Mouse (Mus musculus) megakaryocyte, embryonic 14.5 days (primary cell): Measurements from ENCODE around the gene Casp2. TPM values are rescaled to one million over a fixed set of nuclear protein-coding genes. Genes with fewer than 3 reads are reported as not detected.
A peak's percentile ranks its signal among the peaks of the same experiment; 100 is the strongest.

Experiments
- H3K27me3 ChIP-seq: replicated peaks from 2 replicates; pipeline ENCODE3; 2012; ENCODE audit warnings: inconsistent platforms
- H3K36me3 ChIP-seq: replicated peaks from 2 replicates; pipeline ENCODE3; 2012; ENCODE audit warnings: low read length, inconsistent platforms, mixed read lengths
- H3K4me1 ChIP-seq: 2 replicates; pipeline ENCODE4 v1.6.1; 2012; ENCODE audit warnings: inconsistent platforms
- H3K4me3 ChIP-seq: replicated peaks from 2 replicates; pipeline ENCODE3; 2012; ENCODE audit warnings: moderate library complexity, mild to moderate bottlenecking, inconsistent platforms
- H3K9me3 ChIP-seq: 2 replicates; pipeline ENCODE4 v1.6.1; 2012; ENCODE audit warnings: inconsistent platforms
- FLI1 ChIP-seq: IDR thresholded peaks from 2 replicates; pipeline ENCODE4 v1.6.1; 2012; ENCODE audit warnings: low read length, inconsistent platforms, mixed read lengths
- GATA1 ChIP-seq: IDR thresholded peaks from 3 replicates; pipeline ENCODE4 v1.6.1; 2012; ENCODE audit warnings: mixed read lengths, low read length, inconsistent platforms, borderline replicate concordance
- polyA plus RNA-seq: library from polyadenylated mRNA; stranded (reverse); fragments of >175 nt; gene quantifications from 2 replicates; pipeline ENCODE4 v1.2.3, GENCODE M21; 2012; ENCODE audit warnings: low replicate concordance; ENCODE audit not compliant: insufficient read depth

Casp2 gene
- 1.2 and 13.2 TPM in 2 replicates for polyA plus RNA-seq

DNA sequence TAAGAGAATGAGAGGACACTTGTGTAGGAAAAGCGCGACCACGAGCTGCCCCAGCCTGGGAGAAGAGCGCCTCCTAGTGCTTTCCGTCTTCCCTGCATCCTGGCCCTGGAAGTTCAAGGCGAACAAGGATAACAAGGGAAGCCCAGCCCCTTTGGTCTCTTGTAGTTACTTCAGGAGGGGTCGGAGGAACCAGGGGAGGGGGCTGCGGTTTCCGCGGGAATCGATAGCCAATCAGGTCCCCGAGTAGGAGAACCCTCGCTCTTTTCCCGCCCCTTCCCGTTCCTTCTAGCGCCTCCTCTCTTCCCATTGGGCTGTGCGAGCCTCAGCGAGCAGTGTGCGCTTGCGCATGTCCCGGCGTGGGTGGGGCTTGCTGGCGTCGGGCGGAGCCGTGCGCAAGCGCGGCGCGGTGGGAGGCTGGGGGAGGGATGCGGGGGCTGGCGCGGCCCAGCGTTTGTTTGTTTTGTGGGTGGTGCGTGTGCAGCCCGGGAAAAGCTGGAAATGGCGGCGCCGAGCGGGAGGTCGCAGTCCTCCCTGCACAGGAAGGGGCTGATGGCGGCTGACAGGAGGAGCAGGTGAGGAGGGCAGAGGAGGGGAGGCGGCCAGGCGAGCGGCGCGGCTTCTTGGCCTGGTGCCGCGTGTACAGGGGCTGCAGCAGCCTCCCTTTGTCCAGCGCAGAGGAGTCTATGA lies at the start of gene Casp2:
TSS of gene Casp2 (plus strand) at position 360 of the 687 bp plus-strand sequence.
- TF ChIP-seq FLI1 (peak; percentile 56; the same call in 1 of the 2 replicates), GATA1 (no peak)
- H3K4me1 ChIP-seq = peaks cover 39% of the 10 kb centered on the region
- no peaks in the 10 kb centered on the region for H3K9me3 ChIP-seq

DNA sequence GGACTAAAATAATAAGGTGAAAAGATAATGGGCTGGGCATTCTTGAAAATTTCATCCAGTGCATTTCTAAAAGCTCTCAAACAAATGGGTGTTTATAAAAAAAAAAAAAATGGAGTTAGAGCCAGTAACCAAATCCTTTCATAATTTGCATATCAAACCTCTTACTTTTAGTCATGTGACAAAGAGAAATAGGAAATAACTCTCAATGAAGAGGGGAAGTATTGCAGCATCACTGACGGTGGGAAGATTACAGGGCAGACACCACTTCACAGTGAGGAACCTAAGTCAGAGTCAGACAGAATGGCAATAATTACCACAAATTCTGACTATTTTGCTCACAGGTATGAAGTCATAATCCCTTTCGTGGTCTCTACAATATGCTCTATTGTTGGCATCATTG lies 49.8 kb upstream of the Casp2 start, which contains the start of gene Tas2r144:
TSS of gene Tas2r144 (plus strand) at position 301 of the 400 bp plus-strand sequence.
- Histone ChIP-seq H3K36me3 (no peaks in the 10 kb centered on the region), H3K27me3 (peaks cover 7% of the 10 kb centered on the region), H3K4me3 (no peak within 1 kb of the TSS), H3K4me1 (peaks cover 3% of the 10 kb centered on the region; the same call in 1 of the 2 replicates), H3K9me3 (no peaks in the 10 kb centered on the region)
- TF ChIP-seq FLI1 = no peak
- TF ChIP-seq GATA1 = no peak

More for the DNA sequence above, at the start of gene Casp2:
- Histone ChIP-seq H3K27me3 (no peaks in the 10 kb centered on the region), H3K4me3 (peak within 1 kb of the TSS; percentile 99), H3K36me3 (peaks cover 27% of the 10 kb centered on the region)

DNA sequence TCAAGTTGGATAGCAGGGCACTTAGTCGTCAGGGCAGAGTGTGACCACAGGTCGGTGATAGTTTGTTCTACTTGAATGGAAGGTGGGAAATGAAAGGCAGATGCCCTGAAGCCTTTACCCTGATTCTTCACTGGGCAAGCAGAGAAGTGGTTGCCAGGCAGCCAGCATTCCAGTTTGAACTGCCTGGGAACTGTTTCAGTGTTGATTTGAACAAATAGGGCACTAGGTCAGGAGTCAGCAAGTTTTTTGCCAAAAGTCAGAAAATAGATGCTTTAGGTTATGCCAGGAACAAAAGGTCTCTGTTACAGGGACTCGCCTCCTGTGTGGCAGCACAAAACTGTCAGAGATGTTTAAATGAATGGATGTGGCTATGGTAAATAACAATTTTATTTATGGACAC lies 42.5 kb upstream of the Casp2 start:
- peaks cover 8% of the 10 kb centered on the region for H3K4me1 ChIP-seq

DNA sequence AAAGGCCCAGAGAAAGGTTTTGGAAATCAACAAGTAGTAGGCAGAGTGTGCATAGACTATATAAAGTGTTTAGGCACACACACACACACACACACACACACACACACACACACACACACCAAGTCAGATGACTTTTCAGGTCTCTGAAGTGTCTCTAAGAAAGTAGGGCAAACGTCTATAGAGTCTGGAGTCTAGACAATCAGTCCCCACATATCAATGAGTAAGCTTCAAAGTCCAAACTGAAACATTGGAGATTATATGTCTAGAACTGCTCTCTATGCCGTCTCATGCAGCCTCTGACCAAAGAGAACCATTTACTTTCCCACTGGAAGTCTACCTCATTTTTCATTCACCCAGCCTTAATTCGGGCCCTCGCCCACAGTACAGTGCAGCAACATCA lies 39.7 kb upstream of the Casp2 start:
- no peaks in the 10 kb centered on the region for H3K9me3 ChIP-seq
- no peak overlapping the region for H3K4me3 ChIP-seq
- TF ChIP-seq FLI1 (no peak), GATA1 (no peak)
- H3K4me1 ChIP-seq = peaks cover 12% of the 10 kb centered on the region
- H3K36me3 ChIP-seq = no peaks in the 10 kb centered on the region
- H3K27me3 ChIP-seq = peaks cover 12% of the 10 kb centered on the region

More for the DNA sequence above, 42.5 kb upstream of the Casp2 start:
- H3K9me3 ChIP-seq = no peaks in the 10 kb centered on the region
- no peak overlapping the region for H3K4me3 ChIP-seq
- H3K27me3 ChIP-seq = peaks cover 12% of the 10 kb centered on the region
- no peak for TF ChIP-seq FLI1
- TF ChIP-seq GATA1 = no peak
- no peaks in the 10 kb centered on the region for H3K36me3 ChIP-seq

DNA sequence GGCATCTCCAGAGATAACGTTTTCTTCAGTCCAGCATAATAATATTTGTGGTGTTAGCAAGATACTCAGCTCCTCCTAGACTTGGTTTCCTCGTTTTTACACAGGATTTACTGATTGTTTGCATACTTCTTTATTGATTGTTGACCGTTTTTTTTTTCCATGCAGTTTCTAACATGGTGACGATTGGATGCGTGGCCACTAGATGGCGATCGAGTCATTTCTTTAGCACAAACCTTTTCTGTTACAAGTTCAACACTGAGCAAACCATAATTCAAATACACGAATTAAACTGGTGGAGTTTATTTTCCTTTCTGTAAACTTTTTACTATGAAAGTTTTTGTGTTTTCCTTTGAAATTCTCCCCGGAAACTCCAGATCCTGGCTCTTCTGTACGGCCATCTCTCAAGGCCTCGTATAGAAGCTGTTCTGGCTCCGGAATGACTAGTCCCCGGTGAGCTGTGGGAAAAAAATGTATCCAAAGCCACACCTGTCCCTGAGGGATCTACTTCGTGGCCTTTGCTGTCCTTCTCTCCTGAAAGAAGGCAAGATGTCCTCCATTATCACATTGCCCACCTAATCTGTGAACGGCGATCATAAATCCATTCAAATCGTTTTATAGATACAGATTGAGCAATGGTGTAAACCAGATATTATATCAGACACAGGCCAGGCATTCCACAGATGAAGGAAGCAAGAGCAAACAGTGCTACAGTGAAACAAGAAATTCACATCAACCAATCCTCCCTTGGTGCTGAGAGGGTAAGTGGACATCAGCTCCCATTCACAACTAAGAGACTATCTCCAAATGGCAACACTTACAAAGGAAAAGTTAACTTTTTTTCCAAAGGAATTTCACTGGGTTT lies 37.3 kb upstream of the Casp2 start:
- TF ChIP-seq FLI1 (no peak), GATA1 (no peak)
- H3K4me1 ChIP-seq = peaks cover 16% of the 10 kb centered on the region
- H3K27me3 ChIP-seq = peaks cover 5% of the 10 kb centered on the region
- H3K4me3 ChIP-seq = peak overlapping the region; percentile 29
- H3K9me3 ChIP-seq = no peaks in the 10 kb centered on the region
- no peaks in the 10 kb centered on the region for H3K36me3 ChIP-seq

DNA sequence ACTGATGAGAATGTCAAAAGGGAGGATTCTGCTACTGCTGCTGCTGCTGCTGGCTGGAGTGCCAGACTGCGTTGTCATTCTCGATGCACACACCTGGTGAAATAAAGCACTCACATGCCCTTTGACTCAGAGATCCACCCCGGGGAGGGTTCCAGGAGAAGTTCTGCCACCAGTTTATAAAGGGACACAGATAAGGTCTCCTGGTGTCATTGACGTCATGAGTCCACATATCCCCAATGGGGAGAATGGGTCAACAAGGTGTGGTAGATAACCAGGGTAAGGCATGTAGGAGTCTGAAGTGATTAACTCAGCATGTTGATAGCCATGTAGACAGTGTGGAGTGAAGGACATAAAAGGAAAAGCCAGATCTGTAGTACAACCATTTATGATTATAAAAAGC lies 35.2 kb upstream of the Casp2 start:
- TF ChIP-seq GATA1 = no peak
- no peak for TF ChIP-seq FLI1
- no peaks in the 10 kb centered on the region for H3K9me3 ChIP-seq
- H3K36me3 ChIP-seq = no peaks in the 10 kb centered on the region
- H3K4me3 ChIP-seq = no peak overlapping the region
- no peaks in the 10 kb centered on the region for H3K27me3 ChIP-seq
- peaks cover 16% of the 10 kb centered on the region for H3K4me1 ChIP-seq

DNA sequence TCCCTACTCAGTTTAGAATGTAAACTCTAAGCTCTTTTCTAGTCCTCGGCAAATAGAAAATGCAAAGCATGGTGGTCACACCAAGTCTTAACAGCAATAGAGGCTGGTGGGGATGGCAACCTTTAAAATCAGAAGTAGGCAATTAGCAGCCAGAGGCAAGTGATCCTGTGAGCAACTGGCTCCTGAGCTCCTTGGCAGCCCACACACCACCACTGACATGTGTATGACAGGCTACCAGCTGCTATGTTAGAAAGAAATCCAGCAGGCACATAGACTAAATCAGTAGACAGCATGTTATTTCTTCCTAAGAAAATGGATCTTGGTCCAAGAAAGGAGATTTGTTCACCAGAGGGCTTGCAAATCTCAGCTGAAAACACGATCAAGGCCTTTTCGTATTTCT lies 33.6 kb upstream of the Casp2 start:
- Histone ChIP-seq H3K9me3 (no peaks in the 10 kb centered on the region), H3K36me3 (no peaks in the 10 kb centered on the region), H3K4me3 (no peak overlapping the region), H3K4me1 (peaks cover 16% of the 10 kb centered on the region), H3K27me3 (peaks cover 1% of the 10 kb centered on the region)
- TF ChIP-seq GATA1 (no peak), FLI1 (no peak)

DNA sequence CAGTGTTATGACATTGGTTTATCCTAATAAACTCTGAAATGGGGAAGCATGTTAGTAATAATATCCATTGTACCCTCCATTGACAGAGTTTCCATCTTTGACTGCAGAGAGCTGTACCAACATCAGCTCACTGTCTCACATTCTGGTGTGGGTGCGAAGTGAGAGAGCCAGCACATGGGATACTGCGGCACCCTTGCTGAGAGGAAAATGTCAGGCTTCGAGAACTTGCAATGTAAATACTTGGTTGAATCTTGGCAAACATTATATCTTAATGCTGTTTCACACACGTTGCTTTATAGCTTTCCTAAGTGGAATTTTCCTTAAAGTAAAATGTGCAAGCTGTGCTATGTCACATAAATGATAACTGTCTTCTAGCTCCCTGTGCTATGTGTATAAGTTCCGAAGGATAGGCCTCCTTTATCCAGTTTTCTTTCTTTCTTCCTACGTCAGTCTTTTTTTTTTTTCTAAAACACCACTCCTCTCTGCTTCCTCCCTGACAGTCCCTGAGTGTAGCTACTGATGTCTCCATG lies 27.4 kb upstream of the Casp2 start:
- Histone ChIP-seq H3K4me1 (no peaks in the 10 kb centered on the region), H3K27me3 (peaks cover 3% of the 10 kb centered on the region), H3K4me3 (no peak overlapping the region), H3K9me3 (no peaks in the 10 kb centered on the region), H3K36me3 (no peaks in the 10 kb centered on the region)
- TF ChIP-seq GATA1 (no peak), FLI1 (no peak)

DNA sequence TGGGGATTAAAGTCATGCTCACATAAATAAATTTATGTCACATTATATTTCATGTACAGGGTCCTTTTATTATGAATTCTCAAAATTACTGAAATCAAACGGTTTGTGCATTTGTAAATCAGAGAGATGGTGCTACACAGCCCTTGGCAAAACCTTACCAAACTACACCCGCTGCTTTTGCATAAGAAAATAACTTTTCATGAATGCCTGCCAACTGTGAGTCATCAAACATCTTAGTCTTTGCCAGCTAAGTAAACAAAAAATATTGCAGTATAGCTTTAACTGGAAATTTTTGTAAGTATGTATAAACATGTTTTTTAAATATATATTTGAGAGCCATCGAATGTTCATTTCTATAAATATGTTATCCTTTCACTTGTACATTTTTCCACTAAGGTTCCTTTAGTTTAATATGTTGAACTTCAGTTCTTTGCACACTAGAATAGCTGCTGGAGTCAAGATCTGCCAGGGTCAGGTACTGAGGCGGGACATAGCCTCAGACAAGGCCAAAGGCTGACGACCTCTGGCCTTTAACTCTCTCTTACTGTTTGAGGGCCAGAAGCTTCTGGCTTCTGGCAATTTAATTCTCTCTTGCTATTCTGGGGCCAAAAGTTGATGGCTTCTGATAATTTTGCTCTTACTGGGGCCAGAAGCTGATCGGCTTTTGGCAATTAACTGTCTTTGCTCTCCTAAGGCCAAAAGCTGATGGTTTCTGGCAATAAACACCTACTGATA lies 23.3 kb upstream of the Casp2 start:
- Histone ChIP-seq H3K9me3 (no peaks in the 10 kb centered on the region), H3K4me3 (no peak overlapping the region), H3K27me3 (no peaks in the 10 kb centered on the region), H3K4me1 (peaks cover 10% of the 10 kb centered on the region), H3K36me3 (no peaks in the 10 kb centered on the region)
- TF ChIP-seq FLI1 (no peak), GATA1 (no peak)
